Mouse (Mus musculus) forebrain, embryonic 11.5 days (tissue): ENCODE data around the gene March9. TPM values are rescaled to one million over a fixed set of nuclear protein-coding genes. Genes with fewer than 3 reads are reported as not detected.

Source experiments
- ATAC-seq: fragments of 200-750 bp; cut with Nextera tagmentation; replicated peaks from 2 replicates; pipeline ENCODE4 v1.8.0; 2017; ENCODE audit warnings: moderate TSS enrichment; ENCODE audit not compliant: low FRiP score
- DNase-seq: peaks from one replicate; pipeline ENCODE4 v3.0.0-alpha.2; 2017; ENCODE audit warnings: low spot score
- H3K27ac ChIP-seq: fragments of 300-500 bp; sonication (generic); 2 replicates; pipeline ENCODE4 v1.5.1; 2014; ENCODE audit warnings: low read depth, low read length
- H3K27me3 ChIP-seq: fragments of 300-500 bp; sonication (generic); 2 replicates; pipeline ENCODE4 v1.6.1; 2014; ENCODE audit warnings: mild to moderate bottlenecking, low read length, mixed read lengths; ENCODE audit not compliant: control insufficient read depth, insufficient read depth
- H3K36me3 ChIP-seq: fragments of 300-500 bp; sonication (generic); 2 replicates; pipeline ENCODE4 v1.6.1; 2014; ENCODE audit warnings: mild to moderate bottlenecking, low read length, moderate library complexity, mixed read lengths; ENCODE audit not compliant: control insufficient read depth, insufficient read depth
- H3K4me1 ChIP-seq: fragments of 300-500 bp; sonication (generic); replicated peaks from 2 replicates; pipeline ENCODE4 v1.6.1; 2014; ENCODE audit warnings: low read length, mixed read lengths; ENCODE audit not compliant: control insufficient read depth, insufficient read depth
- H3K4me2 ChIP-seq: fragments of 300-500 bp; sonication (generic); 2 replicates; pipeline ENCODE4 v1.6.1; 2014; ENCODE audit warnings: low read depth, mild to moderate bottlenecking, low read length, moderate library complexity, mixed read lengths; ENCODE audit not compliant: severe bottlenecking
- H3K4me3 ChIP-seq: fragments of 300-500 bp; sonication (generic); 2 replicates; pipeline ENCODE4 v1.5.1; 2014; ENCODE audit warnings: low read depth, low read length
- H3K9ac ChIP-seq: fragments of 300-500 bp; sonication (generic); 2 replicates; pipeline ENCODE4 v1.6.1; 2014; ENCODE audit warnings: low read length
- H3K9me3 ChIP-seq: fragments of 300-500 bp; sonication (generic); 2 replicates; pipeline ENCODE4 v1.6.1; 2016; ENCODE audit warnings: low read length, mixed read lengths; ENCODE audit not compliant: control insufficient read depth
- WGBS: fragments of 180-500 bp; shearing (Covaris S2); extraction: QIAGEN DNeasy Blood & Tissue Kit; methylation state at CpG from one replicate; pipeline ENCODE4 v1.1.7; 2014; 5-methylcytosine and 5-hydroxymethylcytosine counted together
- polyA plus RNA-seq: library from polyadenylated mRNA; unstranded; fragments of >200 nt; fragmentation: Nextera tagmentation; extraction: Ambion mirVana; gene quantifications from 2 replicates; pipeline ENCODE4 v1.2.1, GENCODE M21; 2014

March9 gene
- polyA plus RNA-seq, 1 experiment from 2014 or later: 2.7 TPM

DNA sequence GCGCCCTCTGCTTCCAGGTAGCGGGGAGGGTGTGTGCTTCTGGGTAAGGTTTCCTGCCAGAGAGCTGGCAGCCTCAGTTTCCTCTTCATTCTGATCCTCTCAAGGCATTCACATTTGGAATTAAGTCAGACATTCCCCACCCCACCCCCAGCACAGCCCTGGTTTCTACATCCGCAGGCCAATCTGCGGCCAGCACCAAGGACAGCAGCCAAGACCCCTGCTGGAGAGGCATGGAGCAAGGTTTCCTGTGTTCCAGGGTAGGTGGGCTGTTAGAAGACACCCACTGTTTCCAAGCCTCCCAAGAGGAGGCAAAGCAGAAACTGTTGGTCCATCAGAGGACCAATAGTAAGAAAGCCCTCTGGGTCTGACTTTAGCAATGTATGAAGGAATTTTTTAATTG lies 5.3 kb downstream of the March9 start:
- Histone ChIP-seq H3K9ac (no peak overlapping the region), H3K36me3 (peaks cover 5% of the 10 kb centered on the region; the same call in 1 of the 2 replicates), H3K4me3 (no peak overlapping the region), H3K27me3 (peaks cover 15% of the 10 kb centered on the region), H3K27ac (no peak overlapping the region), H3K4me1 (no peaks in the 10 kb centered on the region; the same call in 1 of the 2 replicates), H3K9me3 (no peaks in the 10 kb centered on the region), H3K4me2 (no peak overlapping the region)
- DNase-seq: no peak
- 70% methylated on average over 4 of the region's 4 CpGs for WGBS
- no peak for ATAC-seq

GRCm38 (mm10) chr10:127050119-127050474 lies 9.9 kb downstream of the March9 start:
- Histone ChIP-seq H3K4me1 (peaks cover 6% of the 10 kb centered on the region; the same call in 1 of the 2 replicates), H3K27me3 (peaks cover 36% of the 10 kb centered on the region), H3K4me3 (no peak overlapping the region), H3K36me3 (no peaks in the 10 kb centered on the region), H3K27ac (no peak overlapping the region), H3K4me2 (no peak overlapping the region), H3K9me3 (no peaks in the 10 kb centered on the region), H3K9ac (no peak overlapping the region)
- 21% methylated on average over 10 of the region's 10 CpGs for WGBS
- ATAC-seq: no peak; the same call in 1 of the 2 replicates
- DNase-seq: no peak

DNA sequence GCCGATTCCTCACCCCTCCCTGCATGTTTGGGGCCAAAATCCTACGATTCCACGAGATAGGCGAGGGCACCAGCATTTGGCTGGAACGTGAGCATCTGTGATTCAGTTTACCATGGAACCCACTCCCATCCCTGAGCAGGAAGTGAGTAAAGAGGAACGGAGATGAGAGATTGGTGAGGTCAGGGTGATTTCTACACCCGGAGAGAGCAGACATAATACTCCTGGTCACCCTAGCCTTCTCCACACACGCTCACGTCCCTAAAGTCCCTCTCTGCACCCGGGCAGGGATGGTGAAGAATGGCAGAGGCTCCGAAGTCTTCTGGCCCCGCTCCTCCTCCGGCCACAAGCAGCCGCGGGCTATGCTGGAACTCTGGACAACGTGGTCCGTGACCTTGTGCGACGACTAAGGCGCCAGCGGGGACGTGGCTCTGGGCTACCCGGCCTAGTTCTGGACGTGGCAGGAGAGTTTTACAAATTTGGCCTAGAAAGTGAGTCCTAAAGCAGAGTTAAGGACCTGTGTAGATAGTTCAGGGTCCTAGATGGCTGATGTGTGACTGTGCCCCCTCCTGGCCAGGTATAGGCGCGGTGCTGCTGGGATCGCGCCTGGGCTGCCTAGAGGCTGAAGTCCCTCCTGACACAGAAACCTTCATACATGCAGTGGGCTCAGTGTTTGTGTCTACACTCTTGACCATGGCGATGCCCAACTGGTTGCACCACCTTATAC lies 10.4 kb downstream of the March9 start:
- Histone ChIP-seq H3K36me3 (no peaks in the 10 kb centered on the region), H3K27ac (no peak overlapping the region), H3K4me3 (peak overlapping the region; percentile 5; the same call in 1 of the 2 replicates), H3K4me2 (no peak overlapping the region), H3K9me3 (no peaks in the 10 kb centered on the region), H3K4me1 (peaks cover 6% of the 10 kb centered on the region; the same call in 1 of the 2 replicates), H3K27me3 (peaks cover 36% of the 10 kb centered on the region), H3K9ac (no peak overlapping the region; the same call in 1 of the 2 replicates)
- ATAC-seq (no peak), DNase-seq (peak; percentile 54)
- WGBS: 3% methylated on average over 29 of the region's 29 CpGs

DNA sequence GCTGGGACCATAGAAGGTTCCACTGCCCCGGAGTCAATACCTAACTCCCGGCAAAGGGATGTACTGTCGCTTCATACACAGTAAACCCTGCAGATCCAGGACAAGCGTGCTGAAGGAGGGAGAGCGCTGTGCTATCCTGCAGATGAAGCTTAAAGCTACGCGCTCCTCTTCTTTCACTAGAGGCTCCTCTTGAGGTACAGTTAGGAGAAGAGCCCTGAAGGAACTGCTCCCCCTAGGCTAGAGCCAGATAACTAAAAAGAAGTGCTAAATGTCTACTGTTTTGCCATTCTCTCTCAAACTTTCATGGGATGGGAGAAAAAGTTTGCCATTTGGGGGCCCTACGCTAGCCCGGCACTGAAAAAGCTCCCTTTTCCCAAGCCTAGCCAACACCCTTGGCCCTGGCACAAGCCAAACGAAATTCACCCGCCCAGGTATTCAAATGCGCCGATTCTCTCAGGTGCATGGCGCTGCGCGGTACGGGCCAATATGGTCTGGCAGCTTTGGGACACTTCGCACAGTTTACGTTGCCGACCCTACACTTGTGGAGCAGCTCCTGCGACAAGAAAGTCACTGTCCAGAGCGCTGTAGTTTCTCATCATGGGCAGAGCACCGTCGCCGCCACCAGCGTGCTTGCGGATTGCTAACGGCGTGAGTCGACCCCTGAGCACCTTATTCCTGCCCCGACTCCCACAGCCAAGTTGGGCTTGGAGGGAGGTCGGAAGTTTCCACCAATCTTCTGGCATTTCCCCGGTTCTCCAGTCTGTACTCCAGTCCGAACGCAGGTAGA lies 11.2 kb downstream of the March9 start:
- Histone ChIP-seq H3K4me3 (peak overlapping the region; percentile 5; the same call in 1 of the 2 replicates), H3K4me2 (peak overlapping the region; percentile 11; the same call in 1 of the 2 replicates), H3K9ac (no peak overlapping the region; the same call in none of the 2 replicates), H3K27me3 (peaks cover 36% of the 10 kb centered on the region), H3K4me1 (peaks cover 6% of the 10 kb centered on the region; the same call in 1 of the 2 replicates), H3K9me3 (no peaks in the 10 kb centered on the region), H3K27ac (no peak overlapping the region), H3K36me3 (no peaks in the 10 kb centered on the region)
- no peak for ATAC-seq
- peak; percentile 52 for DNase-seq
- 4% methylated on average over 35 of the region's 35 CpGs for whole genome bisulfite sequencing

DNA sequence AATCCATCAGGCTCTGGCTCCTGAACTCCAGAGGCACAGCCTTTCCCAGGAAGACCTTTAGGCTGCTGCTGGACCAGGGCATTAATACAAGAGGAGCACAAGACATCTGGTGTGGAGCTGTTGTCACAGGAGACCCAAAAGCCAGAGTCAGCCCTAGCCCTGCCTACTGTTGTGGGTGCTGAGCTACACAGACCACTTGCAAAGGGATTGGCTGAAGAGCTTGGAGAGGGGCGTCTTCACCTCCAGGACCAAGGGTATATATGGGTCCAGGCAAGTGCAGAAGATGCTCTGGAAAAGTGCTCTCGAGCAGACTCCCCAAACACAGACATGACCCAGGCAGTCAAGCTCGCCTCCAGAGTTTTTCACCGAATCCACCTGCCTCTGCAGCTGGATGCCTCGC lies 12.0 kb downstream of the March9 start, which contains the start of gene Cyp27b1:
TSS of gene Cyp27b1 (plus strand) at position 297 of the 400 bp plus-strand sequence.
- no peaks in the 10 kb centered on the region for H3K9me3 ChIP-seq
- 27% methylated on average over 5 of the region's 5 CpGs for WGBS
- DNase-seq: no peak
- peak within 1 kb of the TSS; percentile 5; the same call in 1 of the 2 replicates for H3K4me3 ChIP-seq
- no peaks in the 10 kb centered on the region for H3K36me3 ChIP-seq
- no peak within 1 kb of the TSS; the same call in 1 of the 2 replicates for H3K9ac ChIP-seq
- no peak within 1 kb of the TSS for H3K27ac ChIP-seq
- peaks cover 7% of the 10 kb centered on the region; the same call in 1 of the 2 replicates for H3K4me1 ChIP-seq
- ATAC-seq: no peak
- H3K27me3 ChIP-seq: peaks cover 36% of the 10 kb centered on the region
- H3K4me2 ChIP-seq: peak within 1 kb of the TSS; percentile 11; the same call in 1 of the 2 replicates

DNA sequence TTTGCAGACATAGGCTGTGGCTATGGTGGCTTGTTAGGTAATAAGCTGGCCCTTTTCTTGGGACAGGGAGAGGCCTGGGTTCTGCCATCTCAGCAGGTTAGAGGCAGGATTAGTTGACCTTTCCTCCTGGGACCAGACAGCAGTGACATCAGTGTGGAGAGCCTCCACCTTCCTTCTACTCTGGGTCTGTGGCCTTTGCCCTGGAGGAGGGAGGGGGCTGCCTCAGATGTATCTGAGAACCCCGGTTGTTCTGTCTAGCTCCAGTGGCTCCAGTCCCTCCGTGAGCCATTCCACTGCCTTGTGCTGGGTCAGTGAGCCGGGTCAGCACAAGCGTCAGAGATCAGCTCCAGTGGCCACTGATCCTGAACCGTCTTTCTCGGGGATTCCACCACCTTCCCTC lies 16.8 kb downstream of the March9 start:
- ATAC-seq (no peak), DNase-seq (no peak)
- Histone ChIP-seq H3K4me3 (no peak overlapping the region), H3K4me2 (no peak overlapping the region), H3K36me3 (no peaks in the 10 kb centered on the region), H3K27me3 (peaks cover 9% of the 10 kb centered on the region), H3K4me1 (0 out of 2 replicates have a peak, but pooled peaks cover 2% of the 10 kb centered on the region), H3K9me3 (no peaks in the 10 kb centered on the region), H3K27ac (no peak overlapping the region), H3K9ac (no peak overlapping the region)
- 83% methylated on average over 6 of the region's 6 CpGs for WGBS

DNA sequence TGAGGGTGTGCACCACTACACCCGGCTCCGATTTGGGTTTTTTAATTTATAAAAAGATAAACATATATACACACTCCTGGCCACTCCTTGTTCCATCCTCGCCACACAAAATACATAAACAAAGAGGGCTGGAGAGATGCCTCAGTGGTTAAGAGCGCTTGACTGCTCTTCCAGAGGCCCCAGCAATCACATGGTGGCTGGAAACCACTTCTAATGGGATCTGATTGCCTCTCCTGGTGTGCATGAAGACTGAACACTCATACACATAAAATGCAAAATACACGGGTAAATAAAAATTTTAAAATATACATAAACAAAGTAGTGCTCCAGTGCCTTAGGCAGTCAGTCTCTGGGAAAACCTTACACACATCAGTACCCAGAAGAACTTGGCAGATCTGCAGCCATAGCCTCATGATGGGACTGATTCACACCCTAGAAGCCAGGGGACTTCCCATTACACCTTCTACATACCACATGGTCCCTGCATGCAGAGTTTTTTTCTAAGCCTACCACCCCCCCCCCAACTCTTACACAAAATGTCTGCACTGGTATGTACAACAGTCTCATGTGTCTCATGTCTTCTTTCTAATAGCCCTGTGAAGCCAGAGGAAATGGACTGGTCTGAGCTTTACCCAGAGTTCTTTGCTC lies 17.4 kb downstream of the March9 start:
- WGBS: 19% methylated on average over 5 of the region's 5 CpGs
- peak overlapping the region; percentile 69 for H3K4me3 ChIP-seq
- no peaks in the 10 kb centered on the region for H3K36me3 ChIP-seq
- H3K27ac ChIP-seq: no peak overlapping the region
- peak overlapping the region; percentile 99 for H3K4me2 ChIP-seq
- peak overlapping the region; percentile 58 for H3K9ac ChIP-seq
- peaks cover 4% of the 10 kb centered on the region; the same call in 1 of the 2 replicates for H3K27me3 ChIP-seq
- 0 out of 2 replicates have a peak, but pooled peaks cover 2% of the 10 kb centered on the region for H3K4me1 ChIP-seq
- ATAC-seq: no peak
- no peaks in the 10 kb centered on the region for H3K9me3 ChIP-seq
- no peak for DNase-seq

DNA sequence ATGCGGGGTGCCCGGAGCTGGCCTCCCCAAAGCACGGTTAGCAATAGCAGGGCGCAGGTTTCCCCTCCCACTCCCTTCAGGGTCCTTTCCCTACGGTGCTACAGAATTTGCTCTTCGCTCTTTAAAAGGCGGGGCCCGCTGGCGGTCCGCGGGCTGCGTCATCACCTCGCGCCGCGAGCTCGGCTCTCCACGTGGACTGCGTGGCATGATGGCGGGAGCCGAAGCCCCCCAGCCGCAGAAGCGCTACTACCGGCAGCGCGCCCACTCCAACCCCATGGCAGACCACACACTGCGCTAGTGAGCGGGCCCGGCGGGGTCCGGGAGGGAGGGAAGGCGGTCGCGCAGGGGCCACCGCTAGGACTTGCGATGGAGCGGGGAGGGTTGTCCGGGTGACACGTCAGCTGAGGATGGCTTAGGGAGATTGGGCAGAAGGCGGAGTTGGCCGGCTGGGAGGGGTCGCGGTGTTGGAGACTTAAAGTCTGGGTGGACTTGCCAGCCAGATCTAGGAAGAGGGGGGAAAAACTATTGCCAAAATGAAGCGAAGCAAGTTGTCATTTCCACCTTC lies 18.1 kb downstream of the March9 start:
- Histone ChIP-seq H3K27ac (no peak overlapping the region), H3K9me3 (no peaks in the 10 kb centered on the region), H3K4me2 (peak overlapping the region; percentile 99), H3K4me1 (0 out of 2 replicates have a peak, but pooled peaks cover 2% of the 10 kb centered on the region), H3K9ac (peak overlapping the region; percentile 58), H3K27me3 (peaks cover 2% of the 10 kb centered on the region; the same call in 1 of the 2 replicates), H3K4me3 (peak overlapping the region; percentile 69), H3K36me3 (no peaks in the 10 kb centered on the region)
- under 1% methylated on average over 44 of the region's 44 CpGs for WGBS
- DNase-seq: peak; percentile 96
- ATAC-seq: peak; percentile 86
